Mouse (Mus musculus) stomach, embryonic 16.5 days (tissue): ENCODE results near the gene Dda1. TPM values are rescaled to one million over a fixed set of nuclear protein-coding genes. Genes with fewer than 3 reads are reported as not detected.
"Not testable (repeated sequence)": the region's sequence is repeated elsewhere in the genome, so short reads cannot be mapped to it uniquely, and the experiment has no call there.

Experiments
- ATAC-seq: fragments of 200-750 bp; cut with Nextera tagmentation; 2 replicates; pipeline ENCODE4 v1.8.0; 2017; ENCODE audit warnings: moderate number of reproducible peaks, moderate TSS enrichment; ENCODE audit not compliant: insufficient read depth, low FRiP score
- H3K27ac ChIP-seq: fragments of 300-500 bp; sonication (generic); 2 replicates; pipeline ENCODE4 v1.5.1; 2014; ENCODE audit warnings: low read length
- H3K27me3 ChIP-seq: fragments of 300-500 bp; sonication (generic); 2 replicates; pipeline ENCODE4 v1.6.1; 2014; ENCODE audit warnings: low read length, control low read depth, mixed read lengths; ENCODE audit not compliant: control insufficient read depth, insufficient read depth
- H3K36me3 ChIP-seq: fragments of 300-500 bp; sonication (generic); 2 replicates; pipeline ENCODE4 v1.6.1; 2014; ENCODE audit warnings: low read length; ENCODE audit not compliant: control insufficient read depth, insufficient read depth
- H3K4me1 ChIP-seq: fragments of 300-500 bp; sonication (generic); 2 replicates; pipeline ENCODE4 v1.6.1; 2014; ENCODE audit warnings: low read length, control low read depth, mixed read lengths; ENCODE audit not compliant: control insufficient read depth, insufficient read depth
- H3K4me2 ChIP-seq: fragments of 300-500 bp; sonication (generic); 2 replicates; pipeline ENCODE4 v1.6.1; 2014; ENCODE audit warnings: low read depth, low read length, mixed read lengths
- H3K4me3 ChIP-seq: fragments of 300-500 bp; sonication (generic); replicated peaks from 2 replicates; pipeline ENCODE4 v1.5.1; 2014; ENCODE audit warnings: mild to moderate bottlenecking, low read length
- H3K9ac ChIP-seq: fragments of 300-500 bp; sonication (generic); 2 replicates; pipeline ENCODE4 v1.6.1; 2014; ENCODE audit warnings: low read length
- H3K9me3 ChIP-seq: fragments of 300-500 bp; sonication (generic); replicated peaks from 2 replicates; pipeline ENCODE4 v1.6.1; 2016; ENCODE audit warnings: low read length, control low read depth; ENCODE audit not compliant: control insufficient read depth
- WGBS: fragments of 180-500 bp; shearing (Covaris S2); extraction: QIAGEN DNeasy Blood & Tissue Kit; methylation state at CpG from one replicate; pipeline ENCODE4 v1.1.7; 2014; 5-methylcytosine and 5-hydroxymethylcytosine counted together
- polyA plus RNA-seq: library from polyadenylated mRNA; unstranded; fragments of >200 nt; fragmentation: Nextera tagmentation; extraction: Ambion mirVana; gene quantifications from 2 replicates; pipeline ENCODE4 v1.2.1, GENCODE M21; 2015

The Dda1 gene
- polyA plus RNA-seq, 1 experiment from 2014 or later, result 87.1 TPM

DNA sequence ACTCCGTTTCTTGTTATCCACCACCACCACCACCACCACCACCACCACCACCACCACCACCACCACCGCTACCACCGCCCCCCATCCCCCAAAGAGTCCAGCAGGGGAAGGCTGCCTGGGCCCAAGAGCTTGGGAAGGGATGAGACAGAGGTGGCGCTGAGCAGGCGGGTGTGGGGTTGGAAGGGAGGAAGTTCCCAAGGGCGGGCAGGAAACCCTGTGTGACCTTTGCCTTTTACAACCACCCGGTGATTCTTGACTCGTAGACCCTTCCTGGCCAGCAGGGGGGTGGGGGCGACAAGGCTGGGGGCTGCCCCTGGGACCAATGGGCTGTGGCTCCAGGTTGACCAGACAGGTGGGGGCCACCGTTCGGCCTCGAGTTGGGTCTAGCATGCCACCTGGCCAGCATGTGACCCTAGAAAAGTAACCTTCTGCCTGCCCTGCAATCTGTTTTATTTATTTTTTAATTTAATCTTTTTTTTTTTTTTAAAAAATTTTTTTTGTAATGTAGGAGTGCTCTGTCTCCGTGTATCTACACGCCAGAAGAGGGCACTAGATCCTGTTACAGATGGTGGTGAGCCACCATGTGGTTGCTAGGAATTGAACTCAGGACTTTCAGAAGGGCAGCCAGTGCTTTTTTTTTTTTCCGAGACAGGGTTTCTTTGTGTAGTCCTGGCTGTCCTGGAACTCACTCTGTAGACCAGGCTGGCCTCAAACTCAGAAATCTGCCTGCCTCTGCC is 44.2 kb downstream of the Dda1 start:
- no peak overlapping the region for H3K9ac ChIP-seq

DNA sequence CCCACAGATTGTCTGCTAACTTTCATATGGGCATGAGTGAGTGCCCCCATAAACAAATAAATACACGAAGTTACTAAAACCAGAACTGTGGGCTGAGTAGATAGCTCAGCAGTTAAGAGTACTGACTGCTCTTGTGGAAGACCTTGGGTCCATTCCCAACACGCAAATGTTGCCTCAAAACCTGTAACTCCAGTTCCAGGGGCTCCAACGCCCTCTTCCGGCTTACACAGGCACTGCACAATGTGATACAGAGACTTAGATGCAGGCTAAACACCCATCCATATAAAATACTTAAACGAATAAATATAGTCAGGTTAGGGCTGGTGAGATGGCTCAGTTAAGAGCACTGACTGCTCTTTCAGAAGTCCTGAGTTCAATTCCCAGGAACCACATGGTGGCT is 46.0 kb downstream of the Dda1 start:
- Histone ChIP-seq H3K27me3 (no peaks in the 10 kb centered on the region), H3K36me3 (no peaks in the 10 kb centered on the region), H3K4me3 (no peak overlapping the region), H3K4me2 (no peak overlapping the region), H3K4me1 (no peaks in the 10 kb centered on the region), H3K9ac (no peak overlapping the region), H3K9me3 (no peaks in the 10 kb centered on the region), H3K27ac (no peak overlapping the region)
- WGBS, result 64% methylated on average over 5 of the region's 5 CpGs
- ATAC-seq, result no peak

More for the DNA sequence above, 44.2 kb downstream of the Dda1 start:
- no peaks in the 10 kb centered on the region for H3K4me1 ChIP-seq
- 62% methylated on average over 13 of the region's 15 CpGs for WGBS
- peaks cover 15% of the 10 kb centered on the region for H3K27me3 ChIP-seq
- ATAC-seq, result no peak
- H3K36me3 ChIP-seq, result no peaks in the 10 kb centered on the region
- no peak overlapping the region for H3K4me2 ChIP-seq
- no peak overlapping the region for H3K27ac ChIP-seq
- H3K4me3 ChIP-seq, result no peak overlapping the region
- no peaks in the 10 kb centered on the region for H3K9me3 ChIP-seq

DNA sequence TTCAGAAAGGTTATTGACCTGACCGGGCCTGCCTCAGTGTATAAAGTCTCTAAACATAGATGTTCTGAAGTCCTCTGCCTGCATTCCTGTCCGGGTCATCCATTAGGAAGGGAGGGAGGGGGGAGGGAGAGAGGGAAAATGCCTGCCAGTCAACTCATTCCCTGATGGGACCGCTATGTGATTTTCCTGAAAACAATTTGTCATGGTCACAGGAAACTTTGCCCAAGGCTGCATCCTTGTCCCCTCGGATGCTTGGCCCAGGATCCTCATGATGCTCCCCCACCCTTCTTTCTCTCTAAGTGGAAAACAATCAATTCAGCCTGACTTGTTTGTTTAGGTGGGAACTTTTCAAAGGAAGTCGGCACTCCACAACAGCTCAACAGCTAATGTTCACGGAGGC is 47.8 kb downstream of the Dda1 start:
- H3K4me2 ChIP-seq, result no peak overlapping the region
- no peak overlapping the region for H3K9ac ChIP-seq
- H3K4me3 ChIP-seq, result no peak overlapping the region
- no peaks in the 10 kb centered on the region for H3K36me3 ChIP-seq
- no peaks in the 10 kb centered on the region for H3K9me3 ChIP-seq
- no peaks in the 10 kb centered on the region for H3K27me3 ChIP-seq
- no peaks in the 10 kb centered on the region for H3K4me1 ChIP-seq
- no peak overlapping the region for H3K27ac ChIP-seq
- WGBS, result 7% methylated on average over 6 of the region's 6 CpGs
- ATAC-seq, result no peak

DNA sequence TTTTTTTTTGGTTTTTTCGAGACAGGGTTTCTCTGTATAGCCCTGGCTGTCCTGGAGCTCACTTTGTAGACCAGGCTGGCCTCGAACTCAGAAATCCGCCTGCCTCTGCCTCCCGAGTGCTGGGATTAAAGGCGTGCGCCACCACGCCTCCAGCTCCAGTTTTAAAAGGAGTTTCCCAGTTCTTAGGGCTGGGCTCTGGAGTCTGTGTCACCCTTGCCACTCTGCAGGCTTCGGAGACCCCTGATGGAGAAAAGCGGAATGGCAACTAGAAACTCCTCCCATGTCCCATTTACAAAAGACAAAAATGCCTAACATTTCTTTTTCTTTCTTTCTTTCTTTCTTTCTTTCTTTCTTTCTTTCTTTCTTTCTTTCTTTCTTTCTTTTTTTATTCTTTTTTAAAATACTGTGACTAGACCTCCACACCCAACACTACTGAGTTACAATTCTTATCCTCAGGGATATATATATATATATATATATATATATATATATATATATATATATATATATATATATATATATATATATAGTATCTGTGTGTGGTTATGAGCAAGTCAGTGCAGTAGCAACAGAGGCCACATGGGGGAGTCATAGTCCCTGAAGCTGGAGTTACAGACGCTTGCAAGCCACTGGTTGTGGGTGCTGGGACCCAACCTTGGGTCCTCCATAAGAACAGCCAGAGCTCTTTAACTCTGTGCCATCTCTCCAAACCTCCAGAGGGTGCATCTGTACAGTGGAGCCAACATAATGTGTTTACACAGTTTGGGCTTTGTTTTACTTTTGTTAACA is 50.2 kb downstream of the Dda1 start:
- not testable (repeated sequence) for H3K9me3 ChIP-seq, H3K4me3 ChIP-seq, H3K4me2 ChIP-seq, H3K4me1 ChIP-seq, H3K27ac ChIP-seq, H3K9ac ChIP-seq, ATAC-seq, H3K27me3 ChIP-seq, H3K36me3 ChIP-seq
- 49% methylated on average over 9 of the region's 10 CpGs for WGBS

DNA sequence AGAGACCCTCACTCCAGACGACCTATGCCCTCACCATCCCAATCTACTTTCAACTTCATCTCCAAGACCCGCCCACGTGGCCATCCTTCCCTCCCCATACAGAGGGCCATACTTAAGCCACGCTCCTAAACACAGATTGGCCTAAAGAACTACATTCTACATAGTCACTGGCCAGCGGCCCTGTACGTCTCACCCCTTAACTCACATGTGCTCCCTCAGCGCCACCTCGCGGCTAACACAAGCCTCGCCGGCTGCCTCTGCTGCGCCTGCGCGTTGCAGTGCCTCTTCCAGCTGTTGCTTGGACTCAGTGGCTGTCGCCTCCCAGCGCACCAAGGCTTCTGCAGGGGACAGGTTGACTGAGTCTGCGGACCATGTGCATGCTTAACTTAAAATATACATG is 52.6 kb downstream of the Dda1 start:
- H3K4me3 ChIP-seq, result no peak overlapping the region
- H3K9ac ChIP-seq, result peak overlapping the region; percentile 11
- ATAC-seq, result peak; percentile 89
- H3K27ac ChIP-seq, result no peak overlapping the region
- no peaks in the 10 kb centered on the region for H3K36me3 ChIP-seq
- peak overlapping the region; percentile 34 for H3K4me2 ChIP-seq
- H3K9me3 ChIP-seq, result no peaks in the 10 kb centered on the region
- WGBS, result 6% methylated on average over 17 of the region's 17 CpGs
- H3K4me1 ChIP-seq, result peaks cover 7% of the 10 kb centered on the region; the same call in 1 of the 2 replicates
- peaks cover 12% of the 10 kb centered on the region for H3K27me3 ChIP-seq

DNA sequence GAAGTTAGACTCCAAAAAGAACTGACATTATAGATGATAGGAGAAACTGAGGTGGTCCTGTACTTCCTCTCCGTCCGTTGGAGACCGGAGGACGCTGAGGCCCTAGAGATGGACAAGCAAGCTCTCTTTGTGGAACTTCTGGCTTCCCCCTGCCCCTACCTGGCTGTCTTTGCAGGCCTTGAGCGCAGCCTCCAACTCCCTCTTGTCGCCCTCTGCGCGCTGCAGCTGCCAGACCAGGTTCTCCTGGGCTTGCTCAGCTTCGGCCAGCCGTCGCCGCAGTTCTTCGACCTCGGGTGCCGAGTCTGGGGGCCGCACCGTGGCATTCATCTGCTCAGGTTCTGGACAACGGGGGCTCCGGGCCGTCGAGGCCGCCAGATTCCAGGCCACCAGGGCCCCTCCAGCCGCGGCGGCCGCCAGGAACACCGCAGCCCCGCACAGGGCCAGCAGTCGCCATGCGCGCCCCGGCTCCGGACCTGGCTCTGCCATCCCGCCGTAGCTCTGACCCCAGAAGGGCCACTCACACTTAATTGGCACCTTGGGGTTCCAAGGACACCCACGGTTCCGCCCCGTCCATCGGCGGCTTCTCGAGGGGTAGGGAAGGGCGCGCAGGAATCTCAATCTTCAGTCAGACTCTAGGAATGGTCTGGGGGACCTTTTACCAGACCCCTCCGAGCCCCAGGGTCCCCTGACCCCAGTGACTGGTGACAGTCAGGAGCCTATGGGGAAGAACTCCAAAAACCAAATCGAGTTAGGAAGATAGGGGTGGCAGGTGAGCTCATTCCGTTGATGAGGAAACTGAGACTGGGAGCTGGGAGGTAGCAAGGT is 56.4 kb downstream of the Dda1 start, which contains the start of gene Ccdc194:
TSS of gene Ccdc194 (minus strand) at position 486 of the 825 bp plus-strand sequence.
- H3K27ac ChIP-seq, result peak within 1 kb of the TSS; percentile 3; the same call in 1 of the 2 replicates
- peak within 1 kb of the TSS; percentile 11; the same call in 1 of the 2 replicates for H3K4me3 ChIP-seq
- H3K9ac ChIP-seq, result peak within 1 kb of the TSS; percentile 60
- H3K27me3 ChIP-seq, result peaks cover 12% of the 10 kb centered on the region
- peak within 1 kb of the TSS; percentile 21; the same call in 1 of the 2 replicates for H3K4me2 ChIP-seq
- WGBS, result 24% methylated on average over 46 of the region's 46 CpGs
- H3K9me3 ChIP-seq, result no peaks in the 10 kb centered on the region
- peaks cover 19% of the 10 kb centered on the region; the same call in 1 of the 2 replicates for H3K4me1 ChIP-seq
- no peak for ATAC-seq
- H3K36me3 ChIP-seq, result no peaks in the 10 kb centered on the region

Other genes with a start within 250 kb of the Dda1 start
- gene Myo9b, start 196.5 kb upstream of the Dda1 start, polyA plus RNA-seq, result 18.7 and 19.1 TPM in 2 replicates
- 46.4 and 55.4 TPM in 2 replicates for gene Haus8, start 196.3 kb upstream of the Dda1 start, polyA plus RNA-seq
- 90.2 and 91.5 TPM in 2 replicates for gene Use1, start 102.4 kb upstream of the Dda1 start, polyA plus RNA-seq
- gene Ocel1, start 97.9 kb upstream of the Dda1 start, polyA plus RNA-seq, result 5.6 and 6.5 TPM in 2 replicates
- gene Nr2f6, start 87.2 kb upstream of the Dda1 start, polyA plus RNA-seq, result 17.3 and 24.1 TPM in 2 replicates
- 12.7 and 12.8 TPM in 2 replicates for gene Ushbp1, start 73.4 kb upstream of the Dda1 start, polyA plus RNA-seq
- gene Babam1, start 72.3 kb upstream of the Dda1 start, polyA plus RNA-seq, result 72.2 and 77.4 TPM in 2 replicates
- 38.7 and 42.5 TPM in 2 replicates for gene Ankle1, start 63.2 kb upstream of the Dda1 start, polyA plus RNA-seq
- gene Abhd8, start 5.5 kb upstream of the Dda1 start, polyA plus RNA-seq, result 23.5 and 27.5 TPM in 2 replicates
- gene Mrpl34, start 4.2 kb upstream of the Dda1 start, polyA plus RNA-seq, result 126 and 148 TPM in 2 replicates
- 0.26 and 0.27 TPM in 2 replicates for gene Ano8, start 16.8 kb downstream of the Dda1 start, polyA plus RNA-seq
- gene Gtpbp3, start 18.9 kb downstream of the Dda1 start, polyA plus RNA-seq, result 11.0 and 14.8 TPM in 2 replicates
- gene Plvap, start 42.6 kb downstream of the Dda1 start, polyA plus RNA-seq, result 79.7 and 81.8 TPM in 2 replicates
- 0.32 and 0.40 TPM in 2 replicates for gene Ccdc194, start 56.5 kb downstream of the Dda1 start, polyA plus RNA-seq
- gene Bst2, start 68.3 kb downstream of the Dda1 start, polyA plus RNA-seq, result 39.9 and 46.5 TPM in 2 replicates
- gene Mvb12a, start 73.7 kb downstream of the Dda1 start, polyA plus RNA-seq, result 101 and 103 TPM in 2 replicates
- 2.9 and 3.2 TPM in 2 replicates for gene Tmem221, start 89.7 kb downstream of the Dda1 start, polyA plus RNA-seq
- gene Nxnl1, start 97.4 kb downstream of the Dda1 start, polyA plus RNA-seq, result 0.08 TPM in 1 of 2 replicates, not detected in the other
- gene Slc27a1, start 99.7 kb downstream of the Dda1 start, polyA plus RNA-seq, result 35.2 and 41.4 TPM in 2 replicates
- gene Pgls, start 123.0 kb downstream of the Dda1 start, polyA plus RNA-seq, result 200 and 206 TPM in 2 replicates
- gene Fam129c, start 128.4 kb downstream of the Dda1 start, polyA plus RNA-seq, result 3.2 and 4.0 TPM in 2 replicates
- gene Colgalt1, start 141.8 kb downstream of the Dda1 start, polyA plus RNA-seq, result 60.1 and 69.2 TPM in 2 replicates
- gene Unc13a, start 202.6 kb downstream of the Dda1 start, polyA plus RNA-seq, result 1.1 and 1.2 TPM in 2 replicates
- 9.3 and 9.5 TPM in 2 replicates for gene Jak3, start 207.1 kb downstream of the Dda1 start, polyA plus RNA-seq
- 1.1 and 1.7 TPM in 2 replicates for gene Insl3, start 220.0 kb downstream of the Dda1 start, polyA plus RNA-seq
- 12.2 and 15.0 TPM in 2 replicates for gene B3gnt3, start 232.6 kb downstream of the Dda1 start, polyA plus RNA-seq